Mouse (Mus musculus) macrophage (primary cell): ENCODE data around the gene 1700028K03Rik. TPM values are rescaled to one million over a fixed set of nuclear protein-coding genes. Genes with fewer than 3 reads are reported as not detected.

ENCODE experiments used
- H3K27ac ChIP-seq: fragments of 350-480 bp; formaldehyde crosslinking; 2 replicates; pipeline ENCODE4 v1.9.0; 2021
- H3K36me3 ChIP-seq: fragments of 350-480 bp; formaldehyde crosslinking; 2 replicates; pipeline ENCODE4 v1.9.0; 2021; ENCODE audit errors: inconsistent target
- H3K4me3 ChIP-seq: fragments of 350-480 bp; formaldehyde crosslinking; 2 replicates; pipeline ENCODE4 v1.9.0; 2021; ENCODE audit errors: inconsistent target
- H3K79me2 ChIP-seq: fragments of 350-480 bp; formaldehyde crosslinking; 2 replicates; pipeline ENCODE4 v1.9.0; 2021; ENCODE audit errors: inconsistent target
- WGBS: methylation state at CpG from one replicate; pipeline ENCODE4 v1.1.7; 2026; ENCODE audit warnings: inconsistent platforms; ENCODE audit not compliant: missing documents; 5-methylcytosine and 5-hydroxymethylcytosine counted together
- polyA plus RNA-seq: library from polyadenylated mRNA; stranded (reverse); fragments of 250-400 nt; gene quantifications from 3 replicates; pipeline ENCODE4 v1.2.4, GENCODE M21; 2018; ENCODE audit warnings: inconsistent platforms
- total RNA-seq, 78 experiments: library from RNA; depleted of rRNA; stranded (reverse); fragments of 250-400 nt; gene quantifications; 1 replicate in 9 of 78; 2 replicates in 24 of 78; 3 replicates in 43 of 78; 4 replicates in 2 of 78; pipeline ENCODE4 v1.2.4; 2018; ENCODE audit warnings: inconsistent platforms in 56 of 78

Gene 1700028K03Rik
- under 1 TPM in 10 of 26 experiments, not detected in 16; 0.12 to 0.45 (median 0.21) TPM for total RNA-seq (2018; cell fraction: chromatin; rRNA removed)
- total RNA-seq (2018; cell fraction: cytosol; rRNA removed), result not detected
- total RNA-seq (2018; cell fraction: nucleus; rRNA removed), result under 1 TPM in 8 of 26 experiments, not detected in 18; 0.10 to 0.74 (median 0.15) TPM
- polyA plus RNA-seq, result not detected in 3 replicates

- H3K4me3 ChIP-seq, result no peak within 1 kb of the TSS
- H3K36me3 ChIP-seq, result no peaks in the 10 kb centered on the region
- H3K27ac ChIP-seq, result no peak within 1 kb of the TSS
- no peaks in the 10 kb centered on the region for H3K79me2 ChIP-seq
- WGBS, result 88% methylated on average over 15 of the region's 15 CpGs
These were observed at the start of gene 1700028K03Rik for GRCm38 (mm10) chr5:107534581-107534980. TSS of gene 1700028K03Rik (plus strand) at chr5:107534709.

GRCm38 (mm10) chr5:107488996-107489395 is 45.5 kb upstream of the 1700028K03Rik start:
- Histone ChIP-seq H3K36me3 (no peaks in the 10 kb centered on the region), H3K4me3 (no peak overlapping the region), H3K79me2 (no peaks in the 10 kb centered on the region), H3K27ac (no peak overlapping the region)
- WGBS, result 89% methylated on average over 4 of the region's 4 CpGs

- H3K4me3 ChIP-seq, result no peak overlapping the region
- no peaks in the 10 kb centered on the region for H3K36me3 ChIP-seq
- WGBS, result 93% methylated on average over 9 of the region's 9 CpGs
- H3K79me2 ChIP-seq, result no peaks in the 10 kb centered on the region
- H3K27ac ChIP-seq, result no peak overlapping the region
These were observed 43.5 kb upstream of the 1700028K03Rik start for GRCm38 (mm10) chr5:107491036-107491435.

GRCm38 (mm10) chr5:107492471-107492870 is 42.0 kb upstream of the 1700028K03Rik start:
- Histone ChIP-seq H3K27ac (no peak overlapping the region), H3K4me3 (no peak overlapping the region), H3K79me2 (no peaks in the 10 kb centered on the region), H3K36me3 (no peaks in the 10 kb centered on the region)
- 79% methylated on average over 2 of the region's 2 CpGs for WGBS

GRCm38 (mm10) chr5:107494759-107495158 is 39.8 kb upstream of the 1700028K03Rik start:
- WGBS, result 98% methylated on average over 5 of the region's 5 CpGs
- Histone ChIP-seq H3K79me2 (no peaks in the 10 kb centered on the region), H3K4me3 (no peak overlapping the region), H3K27ac (no peak overlapping the region), H3K36me3 (no peaks in the 10 kb centered on the region)

- WGBS, result 92% methylated on average over 2 of the region's 2 CpGs
- H3K36me3 ChIP-seq, result no peaks in the 10 kb centered on the region
- H3K4me3 ChIP-seq, result no peak overlapping the region
- H3K79me2 ChIP-seq, result no peaks in the 10 kb centered on the region
- no peak overlapping the region for H3K27ac ChIP-seq
These were observed 38.5 kb upstream of the 1700028K03Rik start for GRCm38 (mm10) chr5:107496047-107496446.

- H3K27ac ChIP-seq, result no peak overlapping the region
These were observed 36.7 kb upstream of the 1700028K03Rik start for GRCm38 (mm10) chr5:107497519-107498501.

GRCm38 (mm10) chr5:107498806-107499310 is 35.7 kb upstream of the 1700028K03Rik start:
- WGBS, result 84% methylated on average over 5 of the region's 5 CpGs
- H3K79me2 ChIP-seq, result no peaks in the 10 kb centered on the region
- no peak overlapping the region for H3K27ac ChIP-seq
- H3K36me3 ChIP-seq, result no peaks in the 10 kb centered on the region
- no peak overlapping the region for H3K4me3 ChIP-seq

More at GRCm38 (mm10) chr5:107497519-107498501, 36.7 kb upstream of the 1700028K03Rik start:
- H3K4me3 ChIP-seq, result no peak overlapping the region
- WGBS, result 75% methylated on average over 10 of the region's 10 CpGs
- H3K36me3 ChIP-seq, result no peaks in the 10 kb centered on the region
- no peaks in the 10 kb centered on the region for H3K79me2 ChIP-seq

GRCm38 (mm10) chr5:107499891-107500535 is 34.5 kb upstream of the 1700028K03Rik start:
- H3K4me3 ChIP-seq, result no peak overlapping the region
- no peak overlapping the region for H3K27ac ChIP-seq
- WGBS, result 95% methylated on average over 5 of the region's 5 CpGs
- no peaks in the 10 kb centered on the region for H3K36me3 ChIP-seq
- no peaks in the 10 kb centered on the region for H3K79me2 ChIP-seq

GRCm38 (mm10) chr5:107500741-107501140 is 33.8 kb upstream of the 1700028K03Rik start:
- WGBS, result 100% methylated on average over 1 of the region's 1 CpGs
- no peak overlapping the region for H3K27ac ChIP-seq
- H3K4me3 ChIP-seq, result no peak overlapping the region
- no peaks in the 10 kb centered on the region for H3K79me2 ChIP-seq
- no peaks in the 10 kb centered on the region for H3K36me3 ChIP-seq

GRCm38 (mm10) chr5:107507321-107507720 is 27.2 kb upstream of the 1700028K03Rik start, which contains the start of gene Gm42669:
TSS of gene Gm42669 (plus strand) at chr5:107507621.
- Histone ChIP-seq H3K36me3 (no peaks in the 10 kb centered on the region), H3K4me3 (no peak within 1 kb of the TSS), H3K79me2 (no peaks in the 10 kb centered on the region), H3K27ac (no peak within 1 kb of the TSS)
- 96% methylated on average over 4 of the region's 4 CpGs for WGBS

GRCm38 (mm10) chr5:107510503-107510902 is 24.0 kb upstream of the 1700028K03Rik start:
- WGBS, result 95% methylated on average over 10 of the region's 10 CpGs
- Histone ChIP-seq H3K36me3 (no peaks in the 10 kb centered on the region), H3K79me2 (no peaks in the 10 kb centered on the region), H3K4me3 (no peak overlapping the region), H3K27ac (no peak overlapping the region)

- Histone ChIP-seq H3K79me2 (no peaks in the 10 kb centered on the region), H3K36me3 (no peaks in the 10 kb centered on the region), H3K4me3 (no peak overlapping the region), H3K27ac (no peak overlapping the region)
- 71% methylated on average over 2 of the region's 2 CpGs for WGBS
These were observed 23.2 kb upstream of the 1700028K03Rik start for GRCm38 (mm10) chr5:107511326-107511725.

GRCm38 (mm10) chr5:107513583-107513982 is 20.9 kb upstream of the 1700028K03Rik start:
- H3K79me2 ChIP-seq, result no peaks in the 10 kb centered on the region
- no peaks in the 10 kb centered on the region for H3K36me3 ChIP-seq
- H3K4me3 ChIP-seq, result no peak overlapping the region
- 19% methylated on average over 7 of the region's 7 CpGs for WGBS
- H3K27ac ChIP-seq, result no peak overlapping the region
